Comparison of ENCODE assay signal across 18 mouse cellular contexts in the genomic region with DNA sequence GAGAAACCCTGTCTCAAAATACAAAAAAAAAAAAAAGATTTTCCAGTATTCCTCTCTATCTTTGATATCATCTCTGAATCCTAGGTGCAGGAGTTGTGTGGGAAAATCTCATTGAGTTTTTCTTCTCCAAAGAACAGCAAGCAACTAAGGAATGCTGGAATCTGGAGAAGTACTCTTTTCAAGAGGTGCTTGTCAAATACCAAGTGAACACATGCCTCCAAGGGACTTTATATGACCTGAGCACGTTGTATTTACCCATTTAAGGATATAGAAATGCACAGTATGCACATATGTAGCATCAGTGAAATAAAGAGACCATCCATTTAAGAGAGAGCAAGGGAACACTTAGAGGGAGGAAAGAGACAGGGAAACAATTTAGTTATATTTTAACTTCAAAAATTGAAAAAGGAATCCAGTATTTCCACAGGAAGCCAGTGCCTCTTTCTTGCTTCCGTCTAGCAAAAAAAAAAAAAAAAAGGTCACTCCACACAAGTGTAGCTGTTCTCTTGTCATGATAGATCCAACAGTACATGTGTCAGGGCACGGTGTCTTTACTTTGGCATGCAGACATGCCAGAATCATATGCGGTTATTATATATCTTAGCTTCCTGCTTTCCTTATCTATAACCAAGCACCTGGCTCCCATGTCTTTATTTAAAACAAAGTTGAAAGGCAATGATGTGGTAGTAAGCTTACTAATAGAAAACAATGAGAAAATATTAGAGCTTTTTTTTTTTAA.
"Had no signal": no experiment of that assay in that cellular context is flagged by ENCODE, and none has a peak within 500 bp of the region (broad histone marks: within the 10 kb centered on the region; RNA-seq: fewer than 3 reads in every experiment).

No protein-coding gene starts in this region.

- H3K4me3 ChIP-seq: layer of hippocampus, adult 2 months; liver, embryonic 13.5 days; midbrain, embryonic 12.5 days; midbrain, embryonic 15.5 days; neural tube, embryonic 12.5 days; neural tube, embryonic 15.5 days; stomach, embryonic 15.5 days had no signal

- H3K27ac ChIP-seq: layer of hippocampus, adult 2 months; liver, embryonic 13.5 days; midbrain, embryonic 12.5 days; midbrain, embryonic 15.5 days; neural tube, embryonic 12.5 days; neural tube, embryonic 15.5 days; stomach, embryonic 15.5 days had no signal

- H3K4me2 ChIP-seq: liver, embryonic 13.5 days; midbrain, embryonic 12.5 days; midbrain, embryonic 15.5 days; neural tube, embryonic 12.5 days; neural tube, embryonic 15.5 days; stomach, embryonic 15.5 days had no signal

- ATAC-seq: inflammation-experienced regulatory T-cells, adult 6 months; intestine, embryonic 16.5 days; midbrain, embryonic 15.5 days had no signal

- H3K36me3 ChIP-seq: liver, embryonic 13.5 days; midbrain, embryonic 12.5 days; midbrain, embryonic 15.5 days; neural tube, embryonic 12.5 days; neural tube, embryonic 15.5 days; stomach, embryonic 15.5 days had no signal

- H3K9me3 ChIP-seq: liver, embryonic 13.5 days; midbrain, embryonic 12.5 days; midbrain, embryonic 15.5 days; neural tube, embryonic 12.5 days; neural tube, embryonic 15.5 days; stomach, embryonic 15.5 days had no signal

- H3K27me3 ChIP-seq: liver, embryonic 13.5 days; midbrain, embryonic 12.5 days; midbrain, embryonic 15.5 days; neural tube, embryonic 12.5 days; neural tube, embryonic 15.5 days; stomach, embryonic 15.5 days had no signal

- H3K9ac ChIP-seq: liver, embryonic 13.5 days; midbrain, embryonic 12.5 days; midbrain, embryonic 15.5 days; neural tube, embryonic 12.5 days; neural tube, embryonic 15.5 days; stomach, embryonic 15.5 days had no signal

- DNase-seq: kidney, adult 18-20 months; kidney, adult 9 months; kidney, postnatal 25 days; layer of hippocampus, adult 9-11 months; liver, embryonic 13.5 days; retina, postnatal 1 day; right cerebral cortex, postnatal 25 days; spleen, adult 18-20 months; thymus, adult 18-20 months; thymus, postnatal 36 days had no signal

- H3K4me1 ChIP-seq: liver, embryonic 13.5 days; midbrain, embryonic 12.5 days; midbrain, embryonic 15.5 days; neural tube, embryonic 12.5 days; neural tube, embryonic 15.5 days; stomach, embryonic 15.5 days had no signal
